In the genomic region with DNA sequence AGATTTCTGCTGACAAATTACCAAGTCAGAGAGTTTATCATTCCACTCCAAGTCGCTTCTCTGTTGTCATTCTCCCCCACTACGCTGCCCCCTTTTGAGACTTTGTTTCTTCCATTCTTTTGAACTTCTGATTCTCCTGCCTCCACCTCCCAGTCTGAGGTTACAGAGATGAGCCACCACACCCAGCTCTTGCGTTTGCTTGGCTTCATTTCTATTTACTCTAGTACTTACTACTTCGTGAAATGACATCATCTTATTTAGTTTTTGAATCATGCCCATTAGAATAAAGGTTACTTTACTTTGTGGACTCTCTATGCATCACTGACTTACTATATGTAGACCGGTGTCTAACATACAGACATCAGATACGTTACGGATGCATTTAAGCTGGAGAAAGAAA, we compare ENCODE assay signal across 11 mouse cellular contexts.
"Had no signal": no experiment of that assay in that cellular context is flagged by ENCODE, and none has a peak within 500 bp of the region (broad histone marks: within the 10 kb centered on the region; RNA-seq: fewer than 3 reads in every experiment).

No protein-coding gene starts in this region.

- H3K4me3 ChIP-seq: limb, embryonic 12.5 days; stomach, embryonic 15.5 days had no signal

- H3K36me3 ChIP-seq: stomach, embryonic 15.5 days had no signal

- H3K27ac ChIP-seq: kidney, postnatal 0 days; limb, embryonic 12.5 days; stomach, embryonic 15.5 days had no signal

- H3K9ac ChIP-seq: limb, embryonic 12.5 days; stomach, embryonic 15.5 days had no signal

- H3K4me2 ChIP-seq: limb, embryonic 12.5 days; liver, embryonic 11.5 days; stomach, embryonic 15.5 days had no signal

- H3K9me3 ChIP-seq: limb, embryonic 12.5 days; stomach, embryonic 15.5 days had no signal

- DNase-seq: kidney, adult 11 months; kidney, adult 9 months; kidney, postnatal 36 days; layer of hippocampus, adult 9-11 months; midbrain, embryonic 14.5 days; right cerebral cortex, postnatal 14 days; thymus, postnatal 4 days had no signal

- H3K27me3 ChIP-seq: limb, embryonic 12.5 days; stomach, embryonic 15.5 days had no signal

- H3K4me1 ChIP-seq: limb, embryonic 12.5 days; stomach, embryonic 15.5 days had no signal
